Mouse (Mus musculus) spleen, postnatal 10 days (tissue): ENCODE measurements around the gene Cog7.

ENCODE experiments used
- DNase-seq, 2 experiments: peaks; one replicate each; pipeline ENCODE4 v3.0.0; 2021 to 2022; ENCODE audit warnings: low spot score in 2 of 2

Gene Cog7

DNA sequence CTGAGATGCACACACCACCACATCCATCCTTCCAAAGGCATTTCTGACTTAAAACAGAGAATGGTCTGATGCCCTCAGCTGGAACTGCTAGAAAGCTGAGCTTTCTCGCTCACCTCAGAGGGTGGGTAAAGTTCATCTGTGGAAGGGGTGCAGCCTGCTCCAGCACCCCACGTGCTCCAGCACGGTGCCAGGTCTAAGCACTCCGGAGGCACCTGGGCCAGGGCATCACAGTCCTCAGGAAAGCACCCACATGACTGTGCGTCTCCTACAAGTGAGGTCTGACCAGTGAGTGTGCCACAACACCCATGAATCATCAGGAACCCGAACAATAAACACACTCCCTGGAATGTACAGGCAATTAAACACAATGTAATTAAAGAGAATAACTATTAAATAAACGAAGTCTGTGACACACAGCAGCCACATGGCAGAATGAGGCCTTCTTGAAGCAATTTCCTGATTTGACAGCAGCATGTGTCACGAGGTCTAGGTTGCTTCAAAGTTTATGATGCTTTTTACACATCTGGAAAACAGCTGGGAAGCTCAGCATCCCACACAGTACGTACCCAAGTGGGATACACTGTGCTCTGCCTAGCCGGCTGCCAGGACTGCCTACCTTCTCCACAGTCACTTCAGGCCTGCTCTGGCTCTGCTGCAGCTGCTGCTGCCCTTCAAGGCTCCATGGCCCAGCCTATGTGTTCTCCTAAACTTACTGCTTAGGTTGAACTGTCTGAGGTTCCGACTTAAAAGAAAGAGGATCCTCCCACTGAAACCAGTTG lies 26.4 kb downstream of the Cog7 start:
- DNase-seq, result no peak

DNA sequence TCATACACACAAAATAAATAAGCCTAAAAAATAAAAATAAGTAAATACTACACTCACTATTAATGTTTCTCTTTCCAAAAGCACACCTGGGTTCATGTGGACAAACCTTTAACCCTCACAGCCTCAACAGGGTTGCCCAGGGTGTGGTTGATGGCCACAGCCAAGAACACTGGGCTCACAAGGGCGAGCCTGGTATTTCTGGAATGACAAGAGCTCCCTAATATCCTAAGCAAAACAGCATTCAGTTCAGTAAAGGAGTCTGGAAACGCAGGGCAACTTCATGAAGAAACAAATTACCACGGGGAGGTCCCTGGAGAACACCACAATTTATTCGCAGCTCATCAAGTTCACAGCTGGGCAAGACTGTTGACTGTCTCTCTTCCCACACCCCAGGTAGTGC lies 34.0 kb downstream of the Cog7 start:
- DNase-seq, result no peak

DNA sequence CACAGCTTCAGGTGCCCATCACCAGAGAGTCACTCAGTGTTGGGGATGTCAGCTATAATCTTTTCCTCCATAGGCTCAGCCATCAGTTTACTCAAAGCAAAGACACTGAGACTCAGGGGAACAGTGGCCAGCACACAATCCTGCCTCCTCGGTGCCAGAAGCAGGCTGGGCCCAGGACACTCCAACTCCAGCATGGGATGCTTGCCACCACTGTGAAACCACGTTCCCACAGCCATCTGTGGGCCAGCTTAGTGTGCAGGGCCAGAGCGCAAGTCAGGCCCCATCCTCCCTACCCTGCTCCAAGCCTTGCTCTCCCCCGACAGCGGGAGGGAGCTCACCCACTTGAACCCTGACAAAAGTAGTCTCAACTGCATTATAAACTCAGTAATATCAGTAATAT lies 35.3 kb downstream of the Cog7 start:
- DNase-seq, result no peak

DNA sequence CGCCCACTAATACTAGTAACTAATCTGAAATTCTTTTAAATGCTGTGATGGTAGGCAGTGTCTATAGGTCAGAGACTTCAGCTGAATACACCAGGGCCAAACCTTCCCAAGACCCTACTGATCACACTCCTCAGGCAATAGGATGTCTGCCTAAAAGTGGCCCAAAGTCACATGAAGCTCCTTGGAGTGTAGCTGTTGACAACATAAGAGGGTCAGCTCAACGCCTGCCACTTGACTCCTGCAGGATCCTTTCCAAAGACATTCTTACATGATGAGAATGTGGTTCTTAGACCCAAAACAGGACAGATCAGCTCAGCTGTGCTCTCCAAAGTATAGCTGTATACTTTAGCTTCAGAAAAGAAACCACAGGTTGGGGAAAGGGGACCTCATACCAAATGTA lies 39.1 kb downstream of the Cog7 start:
- DNase-seq, result no peak

DNA sequence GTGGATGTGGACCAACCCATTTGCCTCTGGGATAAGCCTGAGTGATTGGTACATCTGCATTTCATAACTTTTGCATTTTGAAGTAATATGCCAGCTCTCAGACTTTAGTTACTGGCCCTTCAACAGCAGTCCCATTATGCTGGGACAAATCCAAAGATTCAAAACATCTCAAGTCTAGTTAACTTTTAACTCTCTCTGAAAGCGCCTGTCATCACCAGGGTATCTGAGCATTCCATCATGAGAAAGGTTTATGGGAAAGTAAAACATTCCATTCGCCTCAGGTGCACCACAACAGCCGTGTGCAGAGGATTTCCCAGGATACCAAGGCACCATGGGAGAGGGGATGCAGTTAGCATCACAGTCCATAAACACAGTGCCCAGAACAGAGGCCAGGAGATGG lies 39.9 kb downstream of the Cog7 start:
- no peak for DNase-seq

DNA sequence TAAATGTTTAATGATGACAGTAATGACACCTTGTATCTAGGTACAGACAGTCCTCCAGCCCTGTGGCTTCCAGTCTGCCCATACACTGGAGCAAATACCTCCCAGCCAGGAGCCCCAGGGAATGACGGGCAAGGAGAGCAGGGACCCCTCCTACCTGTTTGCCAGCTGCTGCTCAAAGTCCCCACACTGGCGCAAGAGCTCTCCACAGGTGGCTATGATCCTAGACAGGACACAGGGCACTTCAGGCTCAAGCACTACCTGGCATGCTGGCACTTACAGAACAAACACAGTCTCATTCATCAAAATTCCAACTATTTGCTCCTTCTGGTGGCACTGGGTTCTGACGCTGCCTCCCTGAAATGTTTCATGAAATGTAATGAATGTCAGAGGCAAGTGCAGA lies 40.5 kb downstream of the Cog7 start:
- no peak for DNase-seq

DNA sequence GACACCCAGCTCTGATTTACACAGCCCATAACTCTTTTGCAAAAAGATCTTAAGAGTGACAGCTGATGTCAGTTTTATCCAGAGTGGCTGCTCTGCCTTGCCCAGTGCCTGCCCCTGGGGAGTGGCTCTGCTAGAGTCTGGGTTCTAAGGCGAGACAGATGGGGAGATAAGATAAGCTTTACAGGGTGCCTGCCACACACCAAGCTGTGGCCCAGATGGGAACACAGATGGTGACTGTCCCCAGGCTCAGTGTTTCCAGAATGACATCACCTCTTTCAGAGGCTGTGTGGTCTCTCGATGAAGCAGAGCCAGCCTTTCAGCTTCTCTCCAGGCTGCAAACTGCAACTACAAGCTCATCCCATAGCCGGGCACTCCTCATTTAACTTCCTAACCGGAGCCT lies 41.8 kb downstream of the Cog7 start:
- DNase-seq, result no peak

DNA sequence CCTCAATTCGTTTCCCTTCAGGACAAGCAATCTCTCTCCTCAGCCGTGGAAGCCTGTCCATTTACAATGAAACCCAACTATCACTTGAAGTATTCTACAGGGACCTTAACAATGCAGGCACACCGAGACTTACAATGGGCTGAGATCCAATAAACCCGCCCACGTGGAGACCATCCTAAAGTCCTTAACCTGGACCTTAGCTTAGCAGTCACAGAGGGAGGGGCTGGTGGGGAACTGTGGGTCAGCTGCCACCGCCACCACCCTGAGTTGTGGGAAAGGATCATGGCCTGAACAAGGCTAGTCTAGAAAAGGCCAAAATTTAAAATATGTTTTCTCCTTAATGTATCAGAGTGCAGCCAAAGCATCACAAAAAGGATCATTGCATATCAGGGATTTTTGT lies 42.3 kb downstream of the Cog7 start:
- no peak for DNase-seq

DNA sequence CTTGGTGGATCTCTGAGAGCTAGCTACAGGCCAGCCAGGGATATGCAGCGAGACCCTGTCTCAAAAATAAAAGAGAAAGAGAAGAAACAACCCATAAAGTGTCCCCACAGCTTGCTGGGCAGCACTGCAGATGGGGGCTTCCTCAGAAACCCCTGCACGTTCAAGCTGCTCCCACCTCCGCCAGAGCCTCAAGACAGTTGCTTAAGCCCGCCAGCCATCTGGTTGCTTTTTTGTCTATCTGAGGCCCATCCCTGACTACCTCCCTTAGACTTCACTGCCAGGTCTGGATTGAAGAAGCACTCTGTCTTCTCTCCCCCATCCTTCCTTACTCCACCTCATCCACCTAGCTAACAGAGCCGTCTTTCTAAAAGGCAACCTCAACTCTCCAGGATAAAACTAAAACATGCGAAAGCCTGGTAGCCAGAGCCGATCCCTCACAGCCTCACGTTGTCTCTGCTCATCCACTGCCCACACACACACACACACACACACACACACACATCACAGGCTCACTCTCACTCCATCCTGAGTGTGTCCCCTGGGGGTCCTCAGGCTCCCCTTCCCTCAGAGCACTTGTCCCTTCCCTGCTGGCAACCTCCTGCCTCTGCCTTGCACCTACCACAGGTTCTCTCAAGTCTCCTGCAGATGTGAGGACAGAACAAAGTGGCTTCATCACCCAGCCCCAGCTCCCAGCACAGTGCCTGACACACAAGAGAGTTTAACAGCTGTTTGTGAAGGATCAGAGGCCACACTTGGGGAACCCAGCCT lies 43.2 kb downstream of the Cog7 start:
- no peak for DNase-seq

DNA sequence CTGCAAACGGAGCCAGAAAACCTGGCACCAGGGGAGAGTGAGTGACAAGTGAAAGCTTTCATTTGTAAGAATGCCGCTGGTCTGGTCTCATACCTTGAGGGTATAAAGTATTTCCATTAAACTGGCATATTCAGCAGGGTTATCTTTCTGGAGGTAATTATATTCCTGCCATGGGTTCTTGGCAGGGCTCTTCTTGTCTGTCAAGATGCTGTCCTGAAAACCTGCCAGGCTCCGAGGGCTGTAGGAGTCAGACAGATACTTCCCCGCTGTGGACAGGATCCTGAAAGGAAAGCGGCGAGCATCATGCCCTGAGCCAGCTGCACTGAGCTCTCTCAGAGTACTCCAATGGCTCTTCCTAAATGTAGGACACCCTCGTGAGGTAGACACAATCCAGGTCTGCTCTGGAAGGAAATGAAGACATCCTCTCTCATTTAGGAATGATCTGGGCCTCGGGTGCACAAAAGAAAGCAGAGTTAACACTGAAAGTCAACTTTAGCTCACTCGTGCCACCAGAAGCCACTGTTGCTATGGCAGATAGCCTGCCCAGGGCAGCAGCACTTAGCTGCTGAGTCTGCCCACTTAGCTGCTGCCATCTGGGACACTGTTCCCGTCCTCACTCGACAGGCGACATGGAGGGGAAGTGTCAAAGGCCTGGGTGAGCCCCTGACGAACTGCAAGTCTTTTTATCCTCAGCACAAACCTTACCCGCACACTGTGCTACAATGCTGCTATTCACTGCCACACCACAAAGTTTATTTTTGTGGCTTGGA lies 44.5 kb downstream of the Cog7 start:
- no peak for DNase-seq

DNA sequence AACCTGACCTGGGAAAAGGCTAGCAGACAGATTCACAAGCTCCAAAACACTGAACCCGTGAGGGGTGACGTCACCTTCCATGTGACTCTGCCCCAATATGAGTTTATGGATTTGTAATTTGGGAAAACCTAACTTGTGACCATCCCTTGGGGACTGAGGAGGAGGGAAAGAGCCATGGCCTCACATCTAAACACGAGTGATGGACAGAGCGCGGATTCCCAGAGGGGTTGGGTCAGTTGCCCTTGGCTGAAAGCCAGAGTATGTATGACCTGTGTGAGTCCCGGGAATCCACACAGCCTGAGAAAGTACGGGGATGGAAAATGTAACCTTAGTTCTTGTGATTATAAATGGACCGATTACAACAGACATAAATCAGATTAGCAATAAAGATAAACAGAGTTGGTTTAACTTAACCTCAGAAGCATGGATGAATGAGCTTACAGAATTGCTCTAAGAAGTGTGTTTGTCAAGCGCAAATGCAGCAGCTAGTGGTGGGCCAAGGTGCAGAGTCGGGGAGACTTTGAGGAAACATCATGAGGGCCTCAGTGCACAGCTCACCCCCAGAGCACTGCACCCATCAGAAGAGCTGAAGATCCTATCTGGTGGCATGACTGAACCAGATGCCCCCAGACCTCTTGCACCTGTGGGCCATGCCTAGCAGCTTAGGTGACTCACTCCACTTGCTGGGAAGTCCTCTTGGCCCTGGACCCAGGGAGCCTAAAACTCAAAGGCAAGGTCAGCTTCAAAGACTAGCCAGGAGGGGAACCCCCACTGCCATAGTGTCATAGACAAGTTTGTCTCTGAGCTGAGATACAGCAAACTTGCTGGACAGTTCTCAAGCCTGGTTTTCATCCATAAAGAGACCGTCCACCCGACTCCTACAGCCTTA lies 45.4 kb downstream of the Cog7 start:
- no peak for DNase-seq

DNA sequence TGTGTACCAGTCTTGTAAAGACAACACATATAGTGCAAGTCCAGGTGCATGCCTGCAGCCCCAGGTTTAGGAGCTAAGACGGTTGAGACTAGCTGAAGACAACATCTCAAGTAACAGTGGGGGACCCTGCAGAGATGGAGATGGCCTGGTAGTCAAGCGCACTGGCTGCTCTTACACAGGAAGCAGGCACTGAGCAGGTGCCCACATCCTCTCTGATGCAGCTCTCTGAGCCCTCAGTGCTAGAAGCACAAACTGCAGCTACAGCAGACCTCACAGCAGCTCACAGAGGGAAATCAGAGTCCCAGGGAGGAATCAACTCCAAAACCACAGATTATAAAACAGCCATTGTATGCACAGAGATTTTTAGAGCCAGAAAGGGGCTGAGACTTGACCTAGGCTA lies 47.2 kb downstream of the Cog7 start:
- no peak for DNase-seq

DNA sequence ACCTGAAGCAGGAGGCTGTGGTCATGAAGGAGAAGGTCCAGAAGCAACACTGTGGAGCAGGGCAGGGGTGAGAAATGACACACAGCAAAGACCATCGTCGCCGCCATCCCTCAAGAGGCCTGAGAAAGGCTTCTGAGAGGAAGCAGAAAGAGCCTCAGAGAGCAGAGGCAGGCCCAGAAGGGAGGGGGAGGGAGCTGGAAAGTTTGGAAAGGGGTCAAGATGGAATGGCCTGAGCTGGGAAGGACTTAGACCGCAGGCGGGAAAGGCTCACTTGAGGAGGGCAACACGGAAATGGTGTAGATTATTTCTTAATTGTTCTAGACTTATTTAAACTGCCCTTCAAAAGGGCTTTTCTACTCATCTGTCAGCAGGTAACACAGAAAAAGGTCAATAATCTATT lies 47.8 kb downstream of the Cog7 start:
- no peak for DNase-seq

DNA sequence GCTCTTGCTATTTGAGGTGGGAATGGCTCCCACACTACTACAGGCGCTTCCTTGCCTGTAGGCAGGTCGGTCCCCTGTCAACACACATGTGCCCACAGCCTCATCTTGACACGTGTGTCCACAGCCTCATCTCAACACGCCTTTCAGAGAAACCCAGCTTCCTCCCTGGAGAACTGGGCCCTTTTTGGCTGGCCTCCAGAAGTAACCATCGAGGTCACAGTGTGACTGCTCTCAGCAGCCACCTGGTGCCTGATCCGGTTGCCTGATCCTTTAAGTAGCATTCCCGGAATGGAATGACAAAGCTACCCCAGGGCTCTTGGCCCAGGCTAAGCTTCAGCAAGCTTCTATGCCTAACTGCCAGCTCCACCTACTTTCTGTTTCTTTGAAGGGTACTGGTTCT lies 50.3 kb downstream of the Cog7 start:
- no peak for DNase-seq

DNA sequence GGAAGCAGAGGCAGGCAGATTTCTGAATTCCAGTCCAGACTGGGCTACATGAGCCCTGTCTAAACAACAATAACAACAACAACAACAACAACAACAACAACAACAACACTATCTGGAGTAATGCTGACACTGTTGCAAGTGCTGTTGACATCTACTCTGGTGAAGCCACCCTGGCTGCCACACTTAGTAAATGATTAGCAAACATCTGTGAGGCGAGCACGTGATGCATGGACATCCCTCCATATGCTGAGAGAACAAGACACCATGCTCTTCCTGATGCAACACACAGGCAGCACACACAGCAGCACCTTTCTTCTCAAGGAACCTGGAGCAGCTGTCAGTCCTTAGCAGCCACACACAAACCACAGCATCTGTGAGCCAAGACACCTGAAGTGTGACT lies 53.6 kb downstream of the Cog7 start:
- no peak for DNase-seq

DNA sequence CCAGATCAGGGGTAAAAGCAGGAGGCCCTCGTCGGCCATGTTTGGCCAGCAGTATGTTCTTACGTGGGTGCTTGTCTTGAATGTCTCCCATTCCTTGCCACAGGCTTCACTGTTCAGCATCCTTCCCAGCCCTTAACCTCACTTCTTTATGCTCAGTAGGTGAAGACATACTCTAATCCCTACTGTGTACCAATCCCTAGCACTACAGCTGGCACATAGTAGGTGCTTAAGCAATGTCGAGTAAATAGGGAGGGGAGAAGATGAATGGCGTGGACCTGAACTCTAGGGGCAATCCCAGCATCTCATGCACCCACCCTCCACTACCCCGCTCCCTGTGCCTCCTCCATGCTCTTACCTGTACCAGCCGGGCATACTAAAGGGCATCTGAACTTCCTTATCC lies 57.1 kb downstream of the Cog7 start:
- no peak for DNase-seq

DNA sequence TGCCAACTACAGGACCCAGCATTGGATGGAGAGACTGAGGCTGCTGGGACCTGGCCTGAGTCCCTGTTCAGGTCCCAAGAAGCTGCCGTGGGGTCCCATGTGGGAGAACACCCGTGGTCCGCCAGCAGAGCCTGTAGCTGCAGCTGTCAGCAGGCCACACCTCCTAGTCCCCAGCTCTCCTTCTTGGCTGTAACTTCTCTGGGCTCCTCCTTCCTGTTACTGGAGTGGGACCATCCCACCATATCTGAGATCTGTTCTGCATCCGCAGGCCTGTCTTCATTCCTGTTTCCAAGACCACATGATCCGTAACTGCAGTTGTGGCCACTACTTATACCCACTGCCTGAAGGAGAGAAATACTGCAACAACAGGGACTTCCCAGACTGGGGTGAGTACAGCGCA lies 67.6 kb downstream of the Cog7 start:
- DNase-seq, result no peak

DNA sequence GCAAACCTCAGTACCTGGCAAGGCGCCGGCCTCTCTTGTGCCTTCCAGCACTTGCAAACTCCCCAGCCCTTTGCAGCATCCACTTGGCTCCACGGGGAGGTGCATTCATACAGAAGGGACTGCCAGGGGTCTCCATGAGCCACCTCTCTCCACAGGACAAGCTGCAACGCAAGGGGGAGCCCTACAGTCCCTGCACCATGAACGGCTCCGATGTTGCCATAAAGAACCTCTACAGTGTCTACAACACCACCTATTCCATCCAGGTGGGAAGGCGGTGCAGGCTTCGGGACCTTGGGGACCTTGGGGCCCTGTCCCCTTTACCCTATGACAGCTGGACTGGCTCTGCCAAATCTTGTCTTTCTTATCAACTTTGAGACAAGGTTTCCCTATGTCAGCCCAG lies 69.3 kb downstream of the Cog7 start:
- DNase-seq, result no peak

DNA sequence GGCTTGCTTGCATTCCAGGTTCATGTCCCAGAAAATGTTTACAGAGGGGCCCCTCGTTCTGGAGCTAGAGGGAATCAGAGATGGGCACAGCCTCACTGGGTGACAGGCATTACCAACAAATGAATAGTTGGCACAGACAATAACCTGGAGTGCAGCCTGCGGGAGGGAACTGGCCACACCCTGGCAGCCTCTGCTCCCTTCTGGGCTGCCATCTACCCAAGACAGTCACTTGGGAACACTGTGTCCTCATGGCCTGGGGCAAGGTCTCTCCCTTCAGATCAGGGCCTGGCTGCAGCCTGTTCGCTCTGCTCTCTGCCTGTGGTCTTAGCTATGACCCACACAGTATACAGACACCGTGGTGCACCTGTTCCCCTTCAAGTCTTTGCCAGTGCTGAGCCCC lies 74.6 kb downstream of the Cog7 start:
- no peak for DNase-seq

DNA sequence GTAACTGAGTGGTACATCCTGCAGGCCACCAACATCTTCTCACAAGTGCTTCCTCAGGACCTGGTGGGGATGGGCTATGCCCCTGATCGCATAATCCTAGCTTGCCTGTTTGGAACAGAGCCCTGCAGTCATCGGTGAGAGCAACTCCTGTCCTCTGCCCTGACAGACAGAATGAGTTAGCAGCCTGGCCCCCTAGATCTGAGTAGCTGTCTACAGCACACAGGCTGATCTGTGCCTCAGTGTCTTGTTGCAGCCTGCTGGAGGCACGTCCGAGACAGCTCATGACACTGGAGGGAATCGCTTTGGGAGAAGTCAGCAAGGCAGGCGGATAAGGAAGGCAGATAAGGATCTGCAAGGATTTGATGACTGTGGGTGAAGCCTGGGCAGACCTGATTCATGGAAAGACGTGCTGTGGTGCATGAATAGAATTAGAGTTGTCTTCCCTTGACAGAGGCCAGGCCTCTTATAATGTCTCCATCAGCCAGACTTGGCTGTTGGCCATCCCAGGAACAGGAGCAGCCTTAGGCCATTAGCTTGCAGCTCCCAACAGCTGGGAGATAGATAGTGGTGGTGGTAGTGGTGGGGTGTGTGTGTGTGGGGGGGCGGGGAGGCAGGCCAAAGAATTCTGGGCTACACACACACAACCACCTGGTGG lies 78.6 kb downstream of the Cog7 start:
- no peak for DNase-seq

DNA sequence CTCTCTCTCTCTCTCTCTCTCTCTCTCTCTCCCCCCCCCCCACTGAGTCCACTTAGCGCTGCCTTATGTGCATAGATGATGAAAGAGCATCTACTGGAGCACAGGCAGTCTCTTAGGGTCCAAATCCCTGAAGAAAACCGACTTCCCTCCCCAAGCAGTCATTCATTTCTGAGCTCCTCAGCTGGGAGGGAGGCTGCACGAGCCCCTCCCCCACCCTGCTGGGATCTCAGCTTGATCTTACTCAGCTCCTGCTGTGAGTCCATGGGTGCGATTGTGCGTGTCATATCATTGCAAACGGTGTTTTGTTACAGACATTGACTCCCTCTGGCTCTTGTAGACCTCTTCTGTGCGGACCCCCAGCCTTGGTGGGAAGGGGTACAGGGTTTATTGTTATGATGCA lies 81.6 kb downstream of the Cog7 start:
- no peak for DNase-seq
